Mouse (Mus musculus): ENCODE data around the gene Slc9a9.

Gene Slc9a9

DNA sequence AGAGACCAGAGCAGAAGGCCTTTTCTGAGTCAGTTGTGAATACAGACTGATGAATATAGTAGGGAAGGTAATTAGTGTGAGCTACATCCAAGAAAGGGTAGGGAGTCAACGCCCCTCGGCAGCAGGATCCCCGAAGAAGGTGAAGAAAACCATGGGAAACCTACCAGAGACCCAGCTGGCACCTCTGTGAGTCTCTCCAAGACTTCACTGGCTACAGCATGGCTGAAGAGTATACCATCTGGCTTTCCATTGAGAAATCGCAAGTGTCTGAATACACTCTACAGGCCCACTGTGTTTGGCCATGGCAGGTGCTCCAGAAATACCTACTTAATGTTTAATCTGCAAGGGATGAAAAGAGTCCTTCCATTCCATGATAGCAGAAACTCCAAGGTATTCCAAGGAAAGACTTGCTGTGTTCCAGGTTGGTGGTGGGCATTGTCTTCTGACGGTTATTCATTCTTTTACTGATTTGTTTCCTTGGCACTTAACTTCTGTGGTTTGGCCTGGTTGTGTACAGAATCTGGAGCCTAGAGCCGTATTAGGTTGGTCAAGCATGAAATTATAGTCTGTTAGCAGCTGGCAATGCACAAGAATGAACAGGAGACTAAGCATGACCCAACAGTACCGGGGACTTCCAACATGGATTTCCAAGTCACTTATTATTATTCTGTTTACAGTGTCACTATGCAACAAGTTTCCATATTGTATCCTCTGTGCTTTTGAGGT is 491.0 kb downstream of the Slc9a9 start:
- DNase-seq (ENCODE audit: low spot score) = no peak

DNA sequence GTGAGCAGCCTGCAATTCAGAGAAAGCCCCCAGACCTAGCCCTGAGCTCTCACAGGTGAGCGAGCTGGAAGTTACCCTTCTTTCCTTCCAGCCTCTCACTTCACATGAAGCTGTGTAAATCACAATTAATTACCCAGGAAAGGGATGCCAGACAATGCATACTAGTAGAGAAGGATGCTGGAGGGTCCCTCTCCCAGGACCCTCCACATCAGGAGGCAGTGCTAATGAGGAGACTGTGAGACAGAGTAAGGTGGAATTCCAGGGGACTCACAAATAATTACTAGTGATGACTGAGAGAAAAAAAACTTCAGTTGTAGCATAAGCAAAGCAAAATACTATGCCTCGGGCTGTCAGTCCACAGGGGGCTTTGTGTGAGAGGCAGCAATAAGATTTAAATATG is 492.0 kb downstream of the Slc9a9 start:
- DNase-seq (ENCODE audit: low spot score) = no peak

DNA sequence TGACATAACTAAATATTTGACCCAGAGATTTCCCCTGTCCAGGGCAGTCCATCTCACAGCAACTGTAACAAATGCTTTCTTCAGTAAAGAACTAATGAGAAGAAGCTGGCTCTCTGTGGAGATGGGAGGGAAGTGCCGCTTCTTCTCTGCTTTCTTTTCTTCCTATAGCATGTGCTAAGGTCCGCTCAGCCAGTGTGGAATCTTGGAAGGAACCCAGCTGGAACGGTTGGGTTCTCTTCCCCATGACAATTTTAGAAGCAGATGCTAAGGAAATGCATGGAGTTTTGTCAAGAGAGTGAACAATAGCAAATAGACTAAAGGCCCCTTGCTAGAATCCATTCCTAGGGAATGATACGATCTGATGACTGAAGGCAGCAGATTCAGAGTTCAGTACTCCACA is 496.5 kb downstream of the Slc9a9 start:
- no peak for DNase-seq (ENCODE audit: low spot score)

DNA sequence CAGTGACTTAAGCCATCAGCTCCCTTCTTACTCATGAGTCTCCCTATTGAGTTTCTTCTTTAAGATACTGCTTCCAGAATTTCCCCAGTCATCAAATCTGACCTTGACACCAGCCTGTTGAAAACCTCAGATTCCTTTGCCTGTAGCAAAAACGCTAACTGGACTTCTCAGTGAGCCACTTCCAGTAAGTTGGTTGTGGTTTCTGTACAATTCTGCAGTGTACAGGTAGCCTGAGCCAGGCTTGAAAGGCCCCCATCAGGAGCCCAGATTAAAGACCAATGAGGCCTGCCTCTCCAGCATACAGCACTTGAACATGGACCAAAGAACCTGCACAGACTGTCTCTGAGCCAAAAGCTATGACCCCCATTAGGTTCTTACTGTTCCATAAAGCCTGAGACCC is 498.1 kb downstream of the Slc9a9 start:
- DNase-seq (ENCODE audit: low spot score) = no peak

DNA sequence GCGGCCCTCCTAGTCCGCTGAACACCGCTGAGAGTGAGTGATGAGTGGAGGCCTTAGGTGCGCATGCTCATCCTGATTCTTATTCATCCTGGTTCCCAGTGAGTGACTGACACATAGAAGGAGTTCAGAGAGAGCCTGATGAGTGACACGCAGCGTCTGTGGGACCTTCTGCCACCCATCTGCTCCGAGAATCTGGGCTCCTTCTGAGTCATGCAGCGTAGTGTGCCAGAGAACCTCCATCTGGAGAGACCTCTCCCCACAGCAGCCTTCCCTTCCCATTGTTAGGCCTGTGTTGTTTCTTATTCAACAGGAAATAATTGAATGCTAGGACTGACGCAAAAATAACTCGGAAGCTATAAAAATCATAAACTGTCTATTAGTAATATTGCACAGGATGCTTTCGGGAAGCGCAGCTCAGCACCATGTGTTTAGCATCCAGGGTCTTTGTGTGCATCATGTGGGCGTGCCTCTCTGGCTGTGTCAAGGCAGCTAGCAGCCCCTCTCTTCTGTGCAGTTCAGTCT is 498.8 kb downstream of the Slc9a9 start:
- peak; percentile 88 for DNase-seq (ENCODE audit: low spot score)

DNA sequence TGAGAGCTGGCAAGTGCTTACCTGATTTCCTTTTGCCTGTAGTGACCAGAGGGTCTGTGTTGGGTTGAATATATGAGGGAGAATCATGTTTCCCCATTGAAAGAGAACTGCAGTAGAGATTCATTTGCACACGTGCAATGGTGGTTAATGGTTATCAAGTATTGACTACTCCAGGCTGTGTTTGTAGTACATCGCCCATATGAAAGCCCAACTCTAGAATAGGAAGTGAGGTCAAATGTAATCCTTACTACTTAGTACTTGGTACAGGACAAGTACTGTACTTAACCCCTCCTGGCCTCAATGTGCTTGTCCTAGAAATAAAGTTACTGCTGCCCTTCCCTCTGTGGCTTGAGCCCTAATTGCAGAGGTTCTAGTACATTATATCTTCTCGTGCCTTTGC is 508.5 kb downstream of the Slc9a9 start:
- DNase-seq (ENCODE audit: low spot score) = no peak

DNA sequence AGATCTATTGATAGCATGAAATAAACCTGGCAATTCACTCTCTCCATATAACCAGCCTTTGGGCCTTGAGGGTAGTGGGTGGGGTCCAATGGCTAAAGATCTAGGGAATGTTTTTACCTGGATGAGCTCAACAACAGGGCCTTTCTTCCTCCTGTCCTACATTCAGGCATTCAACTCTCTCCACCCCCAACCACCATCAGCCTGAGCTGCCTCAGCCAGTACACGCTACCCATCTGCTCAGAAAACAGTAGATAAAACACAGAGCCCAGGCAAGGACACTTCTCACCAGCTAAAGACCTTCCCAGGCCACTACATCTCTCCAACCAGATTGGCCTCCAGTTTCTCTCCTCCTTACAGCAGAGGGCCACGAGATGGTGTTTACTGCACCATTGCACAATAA is 510.3 kb downstream of the Slc9a9 start:
- DNase-seq (ENCODE audit: low spot score) = no peak

DNA sequence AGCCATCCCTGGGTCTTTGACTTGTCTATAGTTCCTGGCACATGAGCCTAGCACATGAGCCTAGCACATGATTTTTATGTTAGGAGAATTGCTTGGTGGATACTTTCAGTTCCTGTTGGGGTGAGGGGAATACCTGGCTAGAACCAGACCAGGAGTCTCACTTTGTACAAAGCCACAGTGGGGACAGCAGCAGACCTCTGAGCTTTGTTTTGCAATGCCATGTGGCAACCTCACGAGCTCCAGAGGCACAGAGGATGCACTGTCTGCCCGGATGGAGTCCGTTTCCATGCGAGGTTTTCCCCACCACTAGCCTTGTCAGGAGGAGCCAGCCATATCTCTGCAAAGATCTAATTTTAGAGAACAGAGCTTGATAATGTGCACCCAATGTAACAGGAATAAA is 510.9 kb downstream of the Slc9a9 start:
- no peak for DNase-seq (ENCODE audit: low spot score)

DNA sequence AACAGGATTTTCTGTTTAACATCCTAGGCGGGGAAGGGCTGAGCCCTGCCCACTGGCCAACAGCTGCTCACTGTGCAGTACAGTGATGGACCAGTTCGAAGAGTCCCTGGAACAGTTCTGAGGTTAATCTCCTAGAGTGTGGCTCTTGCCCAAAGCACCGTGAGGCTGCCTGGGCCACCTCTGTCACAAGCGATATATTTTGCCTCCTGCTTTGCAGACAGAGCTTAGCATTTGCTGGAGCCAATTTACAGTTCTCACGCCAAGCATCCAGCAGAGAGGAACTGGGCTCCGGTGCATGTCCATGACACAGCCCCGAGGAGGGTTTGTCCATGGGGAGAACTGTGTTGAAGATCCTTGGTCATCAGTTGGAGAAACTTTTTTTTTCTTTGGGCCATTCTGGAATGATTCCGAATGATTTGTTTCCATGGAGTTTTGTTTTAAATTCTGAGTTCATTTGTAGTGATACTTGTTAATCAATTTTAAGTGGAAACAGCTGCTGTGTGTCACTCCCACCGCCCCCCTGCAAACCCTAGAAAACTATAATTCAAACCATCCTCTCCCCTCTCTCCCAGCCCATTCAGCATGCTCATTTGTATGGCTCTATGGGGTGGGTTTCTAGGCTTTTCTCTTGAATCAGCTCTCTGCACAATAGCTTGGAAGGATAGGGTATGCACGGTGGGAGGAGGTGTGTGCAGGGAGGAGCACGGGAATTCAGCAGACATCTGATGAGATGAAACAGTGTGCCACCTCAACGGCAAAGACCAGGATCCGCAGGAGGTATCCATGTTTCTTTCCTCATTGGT is 511.7 kb downstream of the Slc9a9 start:
- no peak for DNase-seq (ENCODE audit: low spot score)

DNA sequence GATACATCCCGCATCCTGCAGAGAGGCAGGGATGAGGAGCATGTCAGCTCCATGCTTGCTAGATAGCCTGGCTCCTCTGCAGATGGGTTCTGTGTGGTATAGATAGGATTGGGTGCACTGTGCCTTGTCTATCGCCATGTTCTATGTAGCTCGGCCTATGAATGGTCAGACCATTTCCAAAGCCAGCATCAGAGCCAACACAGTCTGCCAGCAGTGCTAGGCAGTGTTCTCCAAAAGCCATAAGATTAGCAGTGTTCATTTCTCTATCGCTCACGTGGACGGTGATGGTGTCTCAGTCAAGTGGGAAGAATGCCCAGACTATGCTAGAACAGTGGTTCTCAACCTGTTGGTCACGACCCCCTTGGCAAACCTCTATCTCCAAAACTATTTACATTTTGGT is 512.6 kb downstream of the Slc9a9 start:
- DNase-seq (ENCODE audit: low spot score) = no peak

DNA sequence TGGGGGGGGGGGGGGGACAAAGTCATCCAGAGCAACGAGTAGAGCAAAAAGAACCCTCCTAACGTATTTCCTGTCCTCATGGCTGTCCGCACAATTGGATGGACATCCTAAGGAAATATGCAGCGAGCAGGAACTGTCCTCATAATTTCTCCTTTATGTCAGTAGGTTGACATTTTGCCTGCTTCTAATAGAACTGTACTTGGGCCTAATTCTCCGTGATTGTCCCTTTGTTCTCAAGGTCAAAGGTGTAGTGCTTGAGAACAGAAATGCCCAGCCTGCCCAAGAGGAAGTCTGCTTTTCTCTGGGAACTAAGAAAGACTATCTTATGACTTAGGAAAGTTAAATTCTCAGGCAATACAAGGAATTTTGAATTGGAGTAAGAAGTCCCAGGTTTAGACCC is 514.7 kb downstream of the Slc9a9 start:
- DNase-seq (ENCODE audit: low spot score) = no peak

DNA sequence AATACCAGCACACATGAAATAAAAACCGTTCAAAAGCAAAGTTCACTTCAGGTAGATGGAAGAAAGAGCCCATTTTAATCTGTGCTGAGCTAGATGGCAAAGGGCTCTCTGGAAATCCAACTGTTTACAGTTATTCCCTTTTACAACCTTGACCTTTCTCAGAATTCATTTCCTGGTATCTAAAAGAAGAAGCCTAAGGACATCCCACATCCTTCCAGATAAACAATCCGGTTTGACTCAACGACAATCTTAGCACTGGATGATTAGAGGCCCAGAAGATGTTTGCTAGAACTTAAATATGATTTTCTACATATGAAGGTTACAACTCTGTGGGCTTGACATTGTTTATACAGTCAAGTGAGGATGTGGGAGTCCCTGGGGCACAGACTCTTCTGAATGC is 516.1 kb downstream of the Slc9a9 start:
- DNase-seq (ENCODE audit: low spot score) = no peak

DNA sequence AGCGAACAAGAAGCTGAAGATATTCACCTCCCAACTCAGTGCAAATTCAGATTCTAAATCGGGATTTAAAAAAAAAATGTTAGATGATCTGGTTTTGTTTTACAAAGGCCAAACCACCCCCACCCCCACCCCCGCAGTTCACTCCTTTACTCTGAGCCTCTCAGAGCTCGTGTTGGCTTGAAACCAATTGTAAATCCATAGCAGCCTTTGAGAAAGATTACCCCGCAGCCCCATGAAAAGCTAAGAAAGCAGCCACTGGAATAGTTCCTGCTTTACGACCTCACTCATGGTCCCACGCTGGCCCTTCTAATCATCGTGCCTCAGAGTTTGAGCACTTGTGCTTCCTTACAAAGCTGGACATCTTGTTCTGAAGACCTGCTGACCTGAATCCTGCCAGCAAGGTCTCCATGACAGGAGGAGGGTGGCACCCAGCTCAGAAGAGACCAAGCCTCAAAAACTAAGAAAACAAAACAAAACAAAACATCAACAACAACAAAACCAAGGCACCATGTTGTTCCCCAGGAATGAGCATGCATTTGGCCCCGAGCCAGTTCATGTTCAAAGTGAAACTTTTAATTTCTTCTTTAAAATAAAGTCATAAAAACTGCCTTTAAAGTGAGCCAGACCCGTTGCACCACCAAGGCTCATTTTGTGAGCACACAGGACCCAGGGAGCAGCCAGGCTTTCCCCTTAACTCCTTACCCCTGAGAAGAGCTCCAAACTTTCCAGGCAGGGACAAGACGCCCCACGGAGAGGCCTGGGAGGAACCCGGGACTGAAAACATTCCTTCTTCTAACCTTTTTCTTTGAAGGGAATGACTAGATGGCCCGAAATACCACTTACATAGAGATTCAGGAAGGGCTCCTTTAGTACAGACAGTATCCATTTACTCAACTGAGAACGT is 516.9 kb downstream of the Slc9a9 start:
- DNase-seq (ENCODE audit: low spot score) = no peak

DNA sequence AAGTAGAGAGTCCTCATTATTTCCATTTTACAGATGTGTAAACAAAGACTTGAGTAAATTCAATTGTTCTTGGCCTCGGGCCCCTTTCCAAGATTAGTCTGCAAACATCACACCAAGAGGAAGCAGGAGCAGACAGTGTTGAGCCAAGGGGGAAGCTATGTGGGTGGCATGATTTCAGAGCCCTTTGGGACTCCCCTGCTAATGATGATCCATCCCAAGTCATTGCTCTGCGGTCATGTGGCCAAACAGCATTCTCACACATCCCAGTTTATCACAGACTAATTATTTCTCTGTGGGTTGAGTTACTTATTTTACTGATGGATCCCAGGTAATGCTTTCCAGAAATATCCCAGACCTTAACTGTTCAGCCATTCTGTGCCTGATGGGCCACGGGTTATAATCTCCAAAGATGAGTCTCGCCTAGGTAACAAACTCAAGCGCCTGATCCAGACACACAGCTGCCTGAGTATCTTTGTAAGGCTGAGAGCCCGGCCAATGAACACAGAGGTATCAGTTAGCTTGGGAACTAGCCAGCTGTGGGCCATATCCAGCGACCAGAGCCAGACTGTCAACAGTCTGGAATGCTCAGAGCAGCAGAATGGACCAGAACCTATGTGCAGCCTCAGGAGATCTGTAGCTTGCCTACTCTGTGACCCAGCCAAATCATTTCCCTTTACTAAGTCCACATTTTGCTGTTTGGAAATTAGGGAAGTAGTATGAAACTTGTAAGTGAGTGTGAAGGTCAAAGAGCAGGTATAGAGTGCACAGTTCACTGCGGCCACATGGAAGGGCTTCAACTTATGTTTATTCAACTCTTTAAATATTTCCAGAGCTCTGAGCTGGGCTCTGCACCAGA is 518.9 kb downstream of the Slc9a9 start:
- DNase-seq (ENCODE audit: low spot score) = no peak

DNA sequence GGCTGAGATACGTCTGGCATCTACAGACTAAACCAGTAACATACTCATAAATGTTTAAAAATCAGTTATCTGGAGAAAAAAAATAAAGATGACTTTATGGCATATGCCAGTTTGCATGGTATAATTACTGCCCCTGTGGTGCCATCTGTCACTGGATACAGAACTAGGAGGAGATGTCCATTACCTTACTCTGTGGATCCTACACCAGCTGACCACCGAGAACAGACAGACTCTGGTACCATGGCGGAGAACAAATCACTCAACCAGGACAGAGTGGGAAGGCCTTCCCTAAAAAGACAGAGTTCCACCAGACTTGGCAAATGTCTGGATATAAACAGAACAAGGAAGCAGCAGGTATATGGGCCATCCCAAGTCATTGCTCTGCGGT is 519.5 kb downstream of the Slc9a9 start:
- no peak for DNase-seq (ENCODE audit: low spot score)

DNA sequence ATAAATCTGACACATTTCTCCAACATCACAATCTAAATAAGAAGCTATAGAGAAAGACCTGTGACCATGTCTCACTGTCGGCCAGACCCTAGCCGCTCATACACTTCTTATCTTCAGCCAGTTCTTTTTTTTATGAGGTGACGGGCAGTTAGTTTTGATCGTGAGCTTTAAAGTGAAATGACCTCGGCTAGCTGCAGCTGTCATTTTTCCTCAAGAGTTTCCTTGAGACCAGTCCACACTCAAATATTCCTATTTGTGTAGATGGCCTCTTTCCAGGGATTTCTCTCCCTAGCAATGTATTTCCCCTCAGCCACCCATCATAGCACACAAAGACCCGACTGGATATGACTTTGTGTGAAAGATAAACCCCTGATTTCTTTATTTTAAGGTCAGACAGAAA is 521.7 kb downstream of the Slc9a9 start:
- DNase-seq (ENCODE audit: low spot score) = no peak

DNA sequence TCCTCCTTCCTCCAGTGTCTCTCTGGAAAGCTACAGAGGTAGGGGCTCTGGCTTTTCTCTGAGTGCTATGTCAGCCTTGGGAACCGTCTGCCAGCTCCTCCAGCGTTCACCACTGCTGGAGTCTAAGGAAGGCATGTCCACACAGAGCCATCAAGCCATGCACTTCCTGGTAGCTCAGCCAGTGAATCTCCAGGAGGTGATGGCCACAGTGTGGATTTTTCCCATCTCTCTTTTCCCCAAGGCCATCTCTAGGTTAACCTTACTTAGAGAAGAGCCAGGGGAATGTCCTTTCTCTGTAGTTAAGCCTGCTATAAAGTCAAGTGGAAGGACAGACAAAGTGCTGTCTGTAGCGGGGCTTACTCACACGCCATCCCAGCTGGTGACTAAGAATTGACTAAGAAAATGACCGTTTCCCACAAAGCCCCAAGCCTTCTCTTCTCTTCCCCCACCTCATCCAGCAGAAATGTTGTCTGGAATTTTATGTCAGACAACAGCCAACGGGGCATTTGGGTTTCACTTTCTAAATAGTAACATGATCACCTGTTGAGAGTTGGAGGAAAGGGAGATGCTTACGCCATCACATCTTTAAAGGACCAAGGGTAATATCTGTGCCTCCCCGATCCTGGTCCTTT is 523.3 kb downstream of the Slc9a9 start:
- DNase-seq (ENCODE audit: low spot score) = no peak

DNA sequence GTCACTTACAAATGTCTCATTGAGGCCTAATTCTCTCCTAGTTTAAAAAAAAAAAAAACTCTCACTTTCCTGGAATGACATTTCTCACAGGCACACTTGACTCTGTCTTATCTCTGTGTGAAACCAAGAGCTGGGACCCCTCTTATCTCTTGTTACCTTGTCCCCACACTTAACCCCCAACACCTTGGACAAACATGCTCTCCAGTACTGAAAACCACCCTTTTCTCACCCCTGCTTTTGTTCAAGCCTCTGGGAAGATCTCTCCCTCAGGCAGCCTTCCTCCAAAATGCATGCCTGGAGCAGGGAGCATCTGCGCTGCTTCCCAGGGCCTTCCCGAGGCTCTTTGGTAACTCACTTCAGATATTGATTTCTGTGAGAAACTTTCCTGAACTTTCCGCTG is 524.0 kb downstream of the Slc9a9 start:
- DNase-seq (ENCODE audit: low spot score) = no peak

DNA sequence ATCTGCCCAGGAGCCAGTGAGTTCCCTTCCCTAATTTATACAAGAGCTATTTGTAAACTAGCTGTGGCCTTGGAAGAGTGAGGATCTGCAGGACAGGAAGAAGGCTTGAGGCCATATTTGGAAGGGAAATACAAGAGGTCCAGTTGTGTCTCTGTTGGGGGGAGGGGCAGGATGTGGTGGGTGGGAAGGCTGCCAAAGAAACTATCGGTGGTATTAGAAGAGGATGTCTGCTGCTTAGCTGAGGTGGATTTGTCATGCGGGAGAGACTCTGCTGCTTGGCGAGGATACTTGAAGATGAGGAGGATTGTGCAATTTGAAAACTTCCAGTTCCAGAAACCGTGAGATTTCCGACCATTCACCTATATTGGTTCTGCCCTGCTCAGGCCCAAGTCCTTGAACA is 524.4 kb downstream of the Slc9a9 start:
- DNase-seq (ENCODE audit: low spot score) = peak; percentile 37

DNA sequence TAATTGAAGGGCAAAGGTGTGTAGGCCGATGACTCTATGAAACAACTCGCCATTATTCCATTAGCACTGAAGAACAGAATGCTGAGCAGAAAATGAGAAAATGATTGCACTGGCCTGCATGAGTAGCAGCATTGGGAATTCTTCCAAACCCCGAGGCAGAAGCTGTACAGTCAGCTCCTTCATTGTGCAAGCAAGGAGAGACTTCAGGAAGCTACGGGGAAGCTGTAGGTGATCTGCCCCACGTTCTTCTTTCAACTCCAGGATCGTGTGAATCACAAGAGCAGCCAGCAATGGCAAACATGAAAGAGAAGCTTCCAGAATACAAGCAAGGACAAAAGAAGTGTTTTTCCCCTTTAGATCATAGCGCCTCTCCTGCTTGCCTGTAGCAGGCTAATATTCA is 538.0 kb downstream of the Slc9a9 start:
- DNase-seq (ENCODE audit: low spot score) = no peak

DNA sequence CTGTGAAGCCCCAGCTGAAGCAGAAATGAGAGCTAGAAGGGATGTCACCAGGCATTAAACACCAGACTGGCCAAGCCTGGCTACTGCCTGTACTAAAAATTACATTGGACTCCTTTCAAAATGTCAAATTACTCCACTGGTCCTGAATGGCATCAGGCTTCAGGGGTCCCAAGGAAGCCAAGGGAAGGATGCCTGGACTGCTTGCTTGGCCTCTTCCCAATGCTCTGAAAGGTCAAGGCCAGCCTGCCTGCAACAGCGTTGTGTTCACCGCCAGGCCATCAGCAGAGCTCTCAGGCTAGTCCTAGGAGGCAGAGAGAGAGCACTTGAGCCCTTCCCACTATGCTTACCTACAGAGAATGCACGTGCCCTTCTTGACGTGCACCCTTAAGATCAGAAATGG is 539.0 kb downstream of the Slc9a9 start:
- no peak for DNase-seq (ENCODE audit: low spot score)
